Mouse (Mus musculus) heart, adult 2 months (tissue): Measurements from ENCODE around the gene Heg1. TPM values are rescaled to one million over a fixed set of nuclear protein-coding genes. Genes with fewer than 3 reads are reported as not detected.

Experiments
- DNase-seq, 2 experiments: peaks; one replicate each; pipeline ENCODE4 v3.0.0; 2021
- H3K27ac ChIP-seq: fragments of 200-600 bp; 2 replicates; pipeline ENCODE4 v1.8.1; 2022
- H3K27me3 ChIP-seq: fragments of 200-500 bp; 2 replicates; pipeline ENCODE4 v1.6.1; 2012; ENCODE audit warnings: mild to moderate bottlenecking, low read length, inconsistent platforms, mixed read lengths; ENCODE audit not compliant: control insufficient read depth, insufficient read depth
- H3K36me3 ChIP-seq: fragments of 200-500 bp; 2 replicates; pipeline ENCODE4 v1.6.1; 2012; ENCODE audit warnings: low read length, inconsistent platforms; ENCODE audit not compliant: control insufficient read depth, insufficient read depth
- H3K4me1 ChIP-seq: fragments of 200-500 bp; 2 replicates; pipeline ENCODE4 v1.6.1; 2011; ENCODE audit warnings: low read length; ENCODE audit not compliant: control insufficient read depth, insufficient read depth
- H3K4me3 ChIP-seq: fragments of 200-600 bp; 2 replicates; pipeline ENCODE4 v1.8.1; 2022
- H3K79me2 ChIP-seq: fragments of 200-500 bp; replicated peaks from 2 replicates; pipeline ENCODE4 v1.6.1; 2012; ENCODE audit warnings: mild to moderate bottlenecking, inconsistent platforms, low read length, moderate library complexity, mixed read lengths; ENCODE audit not compliant: control insufficient read depth, insufficient read depth
- H3K9ac ChIP-seq: fragments of 200-500 bp; 2 replicates; pipeline ENCODE4 v1.6.1; 2012; ENCODE audit warnings: low read depth, mild to moderate bottlenecking, control low read depth, inconsistent platforms, low read length, mixed read lengths
- CTCF ChIP-seq: fragments of 200-600 bp; IDR thresholded peaks from 2 replicates; pipeline ENCODE4 v1.8.1; 2022; ENCODE audit warnings: antibody characterized with exemption, mild to moderate bottlenecking, moderate library complexity
- EP300 ChIP-seq: fragments of 200-500 bp; IDR thresholded peaks from 2 replicates; pipeline ENCODE4 v1.6.1; 2011; ENCODE audit warnings: low read depth, low read length, control low read depth; ENCODE audit not compliant: insufficient read depth
- POLR2A ChIP-seq: fragments of 200-500 bp; IDR thresholded peaks from 2 replicates; pipeline ENCODE4 v1.6.1; 2011; ENCODE audit warnings: mild to moderate bottlenecking, low read depth, low read length, control low read depth; ENCODE audit not compliant: insufficient read depth
- WGBS: fragments of 180-500 bp; shearing (Covaris S2); methylation state at CpG from one replicate; pipeline ENCODE4 v1.1.7; 2018; 5-methylcytosine and 5-hydroxymethylcytosine counted together
- intact Hi-C: fragments of 180-260 bp; cut with DNase I; formaldehyde crosslinking; loops from one replicate; pipeline ENCODE4 v1.15.1; 2025
- polyA plus RNA-seq: library from polyadenylated mRNA; depleted of rRNA; stranded (reverse); fragments of >200 nt; gene quantifications from 2 replicates; pipeline ENCODE4 v1.2.3, GENCODE M21; 2012
- total RNA-seq, 2 experiments: library from RNA; stranded (reverse); gene quantifications; 2 replicates each; pipeline ENCODE4 v1.2.3; 2021

Gene Heg1
- total and polyA plus RNA-seq, 3 experiments = 60.6 to 148 (median 126) TPM

DNA sequence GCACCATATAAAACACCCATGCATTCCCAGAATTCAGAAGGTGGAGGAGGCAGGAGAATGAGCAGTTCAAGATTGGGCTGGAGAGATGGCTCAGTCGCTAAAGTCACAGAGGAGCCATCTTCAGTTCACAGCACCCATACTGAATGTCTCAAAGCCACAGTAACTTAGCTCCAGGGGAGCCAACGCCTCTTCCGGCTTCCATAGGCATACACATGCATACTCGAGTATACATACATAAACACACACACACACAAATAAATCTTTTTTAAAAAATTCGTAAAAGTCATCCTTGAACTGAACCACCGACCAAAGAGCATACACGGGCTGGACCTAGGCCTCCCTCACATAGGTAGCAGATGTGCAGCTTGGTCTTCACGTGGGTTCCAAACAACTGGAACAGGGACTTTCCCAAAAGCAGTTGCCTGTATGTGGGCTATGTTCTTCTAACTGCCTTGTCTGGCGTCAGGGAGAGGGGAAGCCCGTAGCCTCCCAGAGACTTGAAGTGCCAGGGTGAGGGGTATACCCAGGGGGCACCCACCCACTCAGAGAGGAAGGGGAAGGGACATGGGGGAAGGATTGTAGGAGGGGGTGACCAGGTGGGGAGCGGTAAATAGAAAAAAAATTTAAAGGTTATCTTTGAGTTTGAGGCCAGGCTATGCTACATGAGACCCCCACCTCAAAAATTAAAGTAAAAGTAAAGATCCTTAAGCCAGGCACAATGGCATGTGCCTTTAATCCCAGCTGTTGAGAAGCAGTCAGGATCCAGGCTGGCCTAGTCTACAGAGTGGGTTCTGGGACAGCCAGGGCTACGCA is 24.6 kb downstream of the Heg1 start:
- H3K4me1 ChIP-seq = peaks cover 45% of the 10 kb centered on the region

DNA sequence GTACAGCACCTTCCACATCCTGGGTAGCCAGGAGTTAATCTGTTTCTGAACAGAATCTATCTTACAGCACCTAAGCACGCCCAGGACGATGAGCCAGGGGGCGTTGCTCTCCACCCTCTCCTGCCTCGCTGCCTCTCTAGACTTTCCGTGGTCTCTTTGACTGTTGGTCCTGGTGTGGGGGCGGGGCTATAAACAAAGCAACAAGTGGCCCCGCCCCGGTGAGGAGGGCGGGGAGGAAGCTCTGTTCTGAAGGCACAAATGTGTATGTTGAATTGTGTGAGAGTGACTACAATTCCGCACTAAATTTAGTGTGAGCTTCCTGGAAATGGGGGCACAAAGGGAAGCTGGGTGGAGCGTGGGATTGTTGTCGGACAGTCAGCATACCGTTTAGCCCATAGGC is 30.1 kb downstream of the Heg1 start:
- intact Hi-C loops = loop anchor here (2.0 kb wide), 2 partner anchors 23 to 33 kb away; no protein-coding TSS in a partner anchor
- peak overlapping the region; percentile 76 for H3K27ac ChIP-seq
- peaks cover 24% of the 10 kb centered on the region for H3K4me1 ChIP-seq
- H3K27me3 ChIP-seq = no peaks in the 10 kb centered on the region
- peak overlapping the region; percentile 28 for H3K4me3 ChIP-seq
- peak; percentile 76 to 82 for DNase-seq
- H3K36me3 ChIP-seq = peaks cover 49% of the 10 kb centered on the region
- 15% methylated on average over 13 of the region's 13 CpGs for WGBS
- H3K79me2 ChIP-seq = peaks cover 2% of the 10 kb centered on the region; the same call in 1 of the 2 replicates
- TF ChIP-seq CTCF = peak; percentile 58
- peak; percentile 66 for TF ChIP-seq EP300
- no peak for TF ChIP-seq POLR2A
- no peak overlapping the region for H3K9ac ChIP-seq

More for the DNA sequence above, 24.6 kb downstream of the Heg1 start:
- intact Hi-C loops = no loop called here
- Histone ChIP-seq H3K79me2 (peaks cover 2% of the 10 kb centered on the region; the same call in 1 of the 2 replicates), H3K9ac (no peak overlapping the region), H3K27ac (peak overlapping the region; percentile 38), H3K4me3 (no peak overlapping the region), H3K27me3 (no peaks in the 10 kb centered on the region), H3K36me3 (peaks cover 63% of the 10 kb centered on the region)
- WGBS = 78% methylated on average over 12 of the region's 12 CpGs
- DNase-seq = no peak
- TF ChIP-seq CTCF (no peak), EP300 (no peak), POLR2A (no peak)

DNA sequence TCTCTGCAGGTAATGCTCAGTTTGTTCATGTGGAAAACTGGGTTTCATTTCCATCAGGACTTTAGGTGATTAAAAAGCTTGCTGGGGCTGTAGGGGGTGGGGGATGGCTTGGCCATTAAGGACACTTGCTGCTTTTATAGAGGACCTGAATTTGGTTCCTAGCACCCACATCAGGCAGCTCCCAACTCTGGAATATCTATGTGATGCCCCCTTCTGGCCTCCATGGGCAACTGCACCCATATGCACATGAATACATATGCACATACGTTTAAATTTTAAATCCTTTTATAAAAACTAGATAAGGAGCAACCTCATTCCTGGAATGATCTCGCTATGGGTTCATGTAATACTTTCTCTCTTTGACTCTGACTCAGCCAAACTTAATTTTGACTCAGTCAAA is 39.1 kb downstream of the Heg1 start:
- Histone ChIP-seq H3K36me3 (peaks cover 18% of the 10 kb centered on the region), H3K4me1 (no peaks in the 10 kb centered on the region), H3K4me3 (no peak overlapping the region), H3K79me2 (peaks cover 2% of the 10 kb centered on the region), H3K27me3 (no peaks in the 10 kb centered on the region), H3K9ac (no peak overlapping the region), H3K27ac (no peak overlapping the region)
- TF ChIP-seq POLR2A (no peak), CTCF (peak; percentile 51)
- DNase-seq = no peak
- WGBS = 98% methylated on average over 2 of the region's 2 CpGs
- intact Hi-C loops = no loop called here

DNA sequence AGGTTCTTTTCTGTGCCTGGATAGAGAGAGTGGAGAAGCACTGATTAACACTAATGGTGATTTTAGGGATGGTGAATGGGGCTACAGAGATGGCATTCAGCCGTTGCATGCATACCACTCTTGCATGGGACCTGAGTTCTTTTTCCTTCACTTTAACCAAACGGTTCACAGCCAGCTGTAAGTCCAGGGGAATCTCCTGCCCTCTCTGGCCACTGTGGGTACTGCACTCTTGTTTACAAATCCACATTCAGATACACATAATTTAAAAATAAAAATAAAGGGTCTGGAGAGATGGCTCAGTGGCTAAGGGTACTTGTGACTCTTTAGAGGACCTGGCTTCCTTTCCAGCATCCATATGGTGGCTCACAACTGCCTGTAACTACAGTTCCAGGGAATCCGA is 39.8 kb downstream of the Heg1 start:
- H3K36me3 ChIP-seq = peaks cover 13% of the 10 kb centered on the region
- H3K4me1 ChIP-seq = no peaks in the 10 kb centered on the region
- WGBS = 98% methylated on average over 3 of the region's 3 CpGs

DNA sequence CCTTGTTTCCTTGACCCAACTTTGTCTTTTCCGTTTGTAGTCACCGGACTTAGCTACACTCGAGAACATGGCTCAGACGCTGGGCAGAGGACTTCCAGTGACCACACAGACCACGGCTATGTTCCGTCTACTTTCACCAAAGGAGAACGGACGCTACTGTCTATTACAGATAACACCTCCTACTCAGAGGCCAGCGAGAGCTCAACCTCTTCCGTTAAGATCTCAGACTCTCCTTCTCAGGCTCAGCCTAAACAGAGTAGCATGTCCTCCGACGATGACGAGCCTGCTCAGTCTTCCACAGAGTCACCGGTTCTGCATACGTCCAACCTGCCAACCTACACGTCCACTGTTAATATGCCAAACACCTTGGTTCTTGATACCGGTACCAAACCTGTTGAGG is 42.1 kb downstream of the Heg1 start:
- Histone ChIP-seq H3K4me3 (no peak overlapping the region), H3K27ac (no peak overlapping the region), H3K36me3 (peaks cover 8% of the 10 kb centered on the region), H3K27me3 (no peaks in the 10 kb centered on the region), H3K4me1 (no peaks in the 10 kb centered on the region), H3K79me2 (no peaks in the 10 kb centered on the region; the same call in 1 of the 2 replicates), H3K9ac (no peak overlapping the region)
- intact Hi-C loops = no loop called here
- WGBS = 83% methylated on average over 17 of the region's 17 CpGs
- no peak for DNase-seq
- TF ChIP-seq POLR2A (no peak), EP300 (no peak), CTCF (no peak)

More for the DNA sequence above, 39.8 kb downstream of the Heg1 start:
- no peaks in the 10 kb centered on the region for H3K27me3 ChIP-seq
- intact Hi-C loops = no loop called here
- no peak overlapping the region for H3K9ac ChIP-seq
- DNase-seq = no peak
- H3K4me3 ChIP-seq = no peak overlapping the region
- no peak for TF ChIP-seq EP300
- TF ChIP-seq CTCF = peak; percentile 62
- no peak for TF ChIP-seq POLR2A
- H3K27ac ChIP-seq = no peak overlapping the region
- peaks cover 2% of the 10 kb centered on the region for H3K79me2 ChIP-seq

DNA sequence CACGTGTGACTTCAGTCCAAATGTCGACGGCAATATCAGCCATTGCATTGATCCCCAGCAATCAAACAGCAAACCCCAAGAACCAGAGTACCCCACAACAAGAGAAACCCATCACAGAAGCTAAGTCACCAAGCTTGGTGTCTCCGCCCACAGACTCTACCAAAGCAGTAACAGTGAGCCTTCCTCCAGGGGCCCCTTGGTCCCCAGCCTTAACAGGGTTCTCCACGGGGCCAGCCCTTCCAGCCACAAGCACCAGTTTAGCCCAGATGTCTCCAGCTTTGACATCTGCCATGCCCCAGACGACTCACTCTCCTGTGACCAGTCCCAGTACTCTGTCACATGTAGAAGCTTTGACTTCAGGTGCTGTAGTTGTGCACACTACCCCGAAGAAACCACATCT is 42.7 kb downstream of the Heg1 start:
- 85% methylated on average over 7 of the region's 7 CpGs for WGBS
- Histone ChIP-seq H3K9ac (no peak overlapping the region), H3K36me3 (peaks cover 7% of the 10 kb centered on the region; the same call in 1 of the 2 replicates), H3K4me1 (peaks cover 2% of the 10 kb centered on the region), H3K4me3 (no peak overlapping the region), H3K27ac (no peak overlapping the region), H3K79me2 (no peaks in the 10 kb centered on the region; the same call in 1 of the 2 replicates), H3K27me3 (no peaks in the 10 kb centered on the region)
- intact Hi-C loops = no loop called here
- TF ChIP-seq POLR2A = no peak
- no peak for TF ChIP-seq CTCF
- no peak for TF ChIP-seq EP300
- DNase-seq = no peak
